In the genomic region with DNA sequence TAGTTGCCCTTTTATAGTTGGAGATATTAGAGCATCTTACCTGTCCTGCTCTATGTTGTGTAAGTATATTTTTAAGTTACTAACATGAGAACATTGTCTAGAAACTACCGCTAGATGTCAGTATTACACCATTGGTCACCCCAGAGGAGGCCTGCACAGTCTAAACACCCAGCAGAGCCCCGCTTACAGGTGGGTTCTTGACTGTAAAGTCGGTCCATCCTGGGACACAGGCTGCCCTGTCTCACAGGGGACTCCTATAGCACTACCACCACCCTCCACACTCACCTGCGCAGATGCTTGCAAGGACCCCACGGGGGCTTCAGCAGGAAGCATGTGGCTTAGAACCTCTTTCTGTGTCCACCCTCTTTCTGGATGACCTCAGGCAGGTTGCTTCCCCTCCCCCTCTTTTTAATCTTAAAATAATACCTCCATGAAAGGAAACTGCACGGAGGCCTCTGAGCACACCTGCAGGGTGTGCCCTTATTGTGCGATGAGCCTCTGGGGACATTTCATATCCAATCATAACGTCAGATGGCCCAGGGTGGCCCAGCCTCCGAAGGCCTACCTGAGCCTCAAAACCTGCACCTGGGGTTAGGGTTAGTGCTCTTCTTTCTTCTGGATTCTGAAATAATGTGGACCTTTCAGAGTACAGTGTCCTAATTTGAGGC, we compare ENCODE assay signal across 8 mouse cellular contexts. TPM values are rescaled to one million over a fixed set of nuclear protein-coding genes. Genes with fewer than 3 reads are reported as not detected.
DNase-seq lines count a peak whose midpoint lies in the region; ATAC-seq and TF ChIP-seq lines count a peak whose summit lies in the region.

No protein-coding gene starts in this region.

- no peak overlapping the region for H3K9ac ChIP-seq in forebrain, embryonic 16.5 days (replicated peaks; ENCODE audit: low read depth, low read length)
- no peak overlapping the region for H3K9ac ChIP-seq in liver, embryonic 12.5 days
- no peak overlapping the region for H3K9ac ChIP-seq in neural tube, embryonic 11.5 days (ENCODE audit: low read length)

- H3K27me3 ChIP-seq in E14TG2a.4 (ENCODE audit: insufficient read depth, low read length), result no peaks in the 10 kb centered on the region
- no peaks in the 10 kb centered on the region for H3K27me3 ChIP-seq in cerebellum, adult 2 months (ENCODE audit: control insufficient read depth, insufficient read depth, low read length)
- H3K27me3 ChIP-seq in forebrain, embryonic 16.5 days (replicated peaks; ENCODE audit: control insufficient read depth, insufficient read depth, low read length), result no peaks in the 10 kb centered on the region
- no peaks in the 10 kb centered on the region for H3K27me3 ChIP-seq in liver, embryonic 12.5 days (replicated peaks)
- no peaks in the 10 kb centered on the region for H3K27me3 ChIP-seq in neural tube, embryonic 11.5 days (ENCODE audit: control insufficient read depth, insufficient read depth, low read length)

- no peak overlapping the region for H3K4me2 ChIP-seq in forebrain, embryonic 16.5 days (ENCODE audit: low read length)
- H3K4me2 ChIP-seq in liver, embryonic 12.5 days, result no peak overlapping the region
- H3K4me2 ChIP-seq in neural tube, embryonic 11.5 days (ENCODE audit: low read depth), result no peak overlapping the region

- ATAC-seq in forebrain, embryonic 16.5 days, result peak; percentile 92
- peak; percentile 61 for ATAC-seq in liver, embryonic 12.5 days
- peak; percentile 61 for ATAC-seq in neural tube, embryonic 11.5 days (ENCODE audit: insufficient read depth, low FRiP score, low TSS enrichment)

- TF ChIP-seq POLR2A in cerebellum, adult 2 months (IDR thresholded peaks at IDR 0.05; ENCODE audit: borderline replicate concordance, insufficient read depth, low read length), result no peak

- WGBS in cerebellum, adult 2 months, result 60% methylated on average over 9 of the region's 9 CpGs
- WGBS in forebrain, embryonic 16.5 days, result 63% methylated on average over 9 of the region's 9 CpGs
- WGBS in liver, embryonic 12.5 days (ENCODE audit: insufficient replicate concordance), result 62% methylated on average over 9 of the region's 9 CpGs
- WGBS in neural tube, embryonic 11.5 days, result 68% methylated on average over 9 of the region's 9 CpGs

- peaks cover 11% of the 10 kb centered on the region for H3K9me3 ChIP-seq in E14TG2a.4 (ENCODE audit: low read length)
- no peaks in the 10 kb centered on the region for H3K9me3 ChIP-seq in forebrain, embryonic 16.5 days (ENCODE audit: control insufficient read depth, low read length)
- no peaks in the 10 kb centered on the region for H3K9me3 ChIP-seq in liver, embryonic 12.5 days (replicated peaks)
- no peaks in the 10 kb centered on the region for H3K9me3 ChIP-seq in neural tube, embryonic 11.5 days (ENCODE audit: control insufficient read depth, low read length)

- H3K27ac ChIP-seq in cerebellum, adult 2 months (ENCODE audit: insufficient read depth, low read length), result no peak overlapping the region
- H3K27ac ChIP-seq in forebrain, embryonic 16.5 days (ENCODE audit: low read length), result no peak overlapping the region
- H3K27ac ChIP-seq in liver, embryonic 12.5 days, result no peak overlapping the region
- no peak overlapping the region for H3K27ac ChIP-seq in neural tube, embryonic 11.5 days (ENCODE audit: low read depth, low read length)

- H3K4me3 ChIP-seq in E14TG2a.4 (replicated peaks; ENCODE audit: low read length), result peak overlapping the region; percentile 41
- H3K4me3 ChIP-seq in cerebellum, adult 2 months (replicated peaks; ENCODE audit: insufficient read depth, low read depth, low read length), result no peak overlapping the region
- no peak overlapping the region for H3K4me3 ChIP-seq in forebrain, embryonic 16.5 days (replicated peaks; ENCODE audit: low read length)
- no peak overlapping the region for H3K4me3 ChIP-seq in liver, embryonic 12.5 days
- no peak overlapping the region for H3K4me3 ChIP-seq in neural tube, embryonic 11.5 days (ENCODE audit: low read depth, low read length)

- peak; percentile 55 for DNase-seq in 3134 (ENCODE audit: extremely low read depth, insufficient read length, low spot score)
- peak; percentile 31 to 62 for DNase-seq in cerebellum, adult 2 months
- DNase-seq in induced T-regulatory cell, adult 2 months (ENCODE audit: low read depth), result peak; percentile 84
- peak; percentile 51 for DNase-seq in neural tube, embryonic 11.5 days (ENCODE audit: low spot score)
- DNase-seq in testis, postnatal 14 days (ENCODE audit: low spot score), result no peak

- peaks cover 65% of the 10 kb centered on the region for H3K36me3 ChIP-seq in E14TG2a.4 (ENCODE audit: insufficient read depth, low read length)
- peaks cover 10% of the 10 kb centered on the region for H3K36me3 ChIP-seq in forebrain, embryonic 16.5 days (ENCODE audit: control insufficient read depth, insufficient read depth)
- peaks cover 67% of the 10 kb centered on the region for H3K36me3 ChIP-seq in liver, embryonic 12.5 days
- H3K36me3 ChIP-seq in neural tube, embryonic 11.5 days (ENCODE audit: control insufficient read depth, insufficient read depth, low read length), result peaks cover 4% of the 10 kb centered on the region; the same call in 1 of the 2 replicates

- peaks cover 81% of the 10 kb centered on the region for H3K4me1 ChIP-seq in E14TG2a.4 (replicated peaks; ENCODE audit: low read depth, low read length)
- H3K4me1 ChIP-seq in cerebellum, adult 2 months (ENCODE audit: control insufficient read depth, insufficient read depth, low read length), result peaks cover 2% of the 10 kb centered on the region; the same call in 1 of the 2 replicates
- no peaks in the 10 kb centered on the region for H3K4me1 ChIP-seq in forebrain, embryonic 16.5 days (replicated peaks; ENCODE audit: control insufficient read depth, insufficient read depth, low read length)
- no peaks in the 10 kb centered on the region for H3K4me1 ChIP-seq in liver, embryonic 12.5 days
- H3K4me1 ChIP-seq in neural tube, embryonic 11.5 days (ENCODE audit: control insufficient read depth, insufficient read depth, low read length), result no peaks in the 10 kb centered on the region

- TF ChIP-seq CTCF in E14TG2a.4 (conservative IDR thresholded peaks at IDR 0.05; ENCODE audit: low read length), result peak; percentile 44
- TF ChIP-seq CTCF in cerebellum, adult 2 months (IDR thresholded peaks at IDR 0.05; ENCODE audit: borderline replicate concordance, insufficient read depth, low read depth, low read length), result peak; percentile 66

RNA-seq across cellular contexts. Expression of a gene that starts 7.9 kb away (rescaled TPM):
- 26.8 and 27.0 TPM in 2 replicates for polyA plus RNA-seq in cerebellum, adult 2 months (2012; rRNA removed)
- 15.4 and 15.6 TPM in 2 replicates for polyA plus RNA-seq in forebrain, embryonic 16.5 days (2015; fragmentation: Nextera tagmentation; extraction: Ambion mirVana)
- polyA plus RNA-seq in liver, embryonic 12.5 days (2016; fragmentation: Nextera tagmentation; extraction: Ambion mirVana), result 7.9 and 8.2 TPM in 2 replicates
- 14.3 and 14.8 TPM in 2 replicates for polyA plus RNA-seq in neural tube, embryonic 11.5 days (2014; fragmentation: Nextera tagmentation; extraction: Ambion mirVana)
